Mouse (Mus musculus) lung, embryonic 15.5 days (tissue): ENCODE data around the gene Ephb6. TPM values are rescaled to one million over a fixed set of nuclear protein-coding genes. Genes with fewer than 3 reads are reported as not detected.
"Not testable (repeated sequence)": the region's sequence is repeated elsewhere in the genome, so short reads cannot be mapped to it uniquely, and the experiment has no call there.

ENCODE experiments used
- ATAC-seq: fragments of 200-750 bp; cut with Nextera tagmentation; 2 replicates; pipeline ENCODE4 v1.8.0; 2017; ENCODE audit warnings: moderate number of reproducible peaks, borderline replicate concordance; ENCODE audit not compliant: low FRiP score, low TSS enrichment; ENCODE audit errors: extremely low read depth
- H3K27ac ChIP-seq: fragments of 300-500 bp; sonication (generic); 2 replicates; pipeline ENCODE4 v1.5.1; 2015; ENCODE audit warnings: moderate library complexity, mild to moderate bottlenecking, inconsistent platforms
- H3K27me3 ChIP-seq: fragments of 300-500 bp; sonication (generic); 2 replicates; pipeline ENCODE4 v1.6.1; 2015; ENCODE audit warnings: inconsistent platforms
- H3K36me3 ChIP-seq: fragments of 300-500 bp; sonication (generic); 2 replicates; pipeline ENCODE4 v1.6.1; 2015; ENCODE audit warnings: inconsistent platforms
- H3K4me1 ChIP-seq: fragments of 300-500 bp; sonication (generic); 2 replicates; pipeline ENCODE4 v1.6.1; 2015; ENCODE audit warnings: inconsistent platforms
- H3K4me2 ChIP-seq: fragments of 300-500 bp; sonication (generic); 2 replicates; pipeline ENCODE4 v1.6.1; 2015; ENCODE audit warnings: inconsistent platforms, mild to moderate bottlenecking, moderate library complexity
- H3K4me3 ChIP-seq: fragments of 300-500 bp; sonication (generic); 2 replicates; pipeline ENCODE4 v1.5.1; 2015; ENCODE audit warnings: mild to moderate bottlenecking, inconsistent platforms
- H3K9ac ChIP-seq: fragments of 300-500 bp; sonication (generic); 2 replicates; pipeline ENCODE4 v1.6.1; 2015; ENCODE audit warnings: inconsistent platforms
- H3K9me3 ChIP-seq: fragments of 300-500 bp; sonication (generic); 2 replicates; pipeline ENCODE4 v1.6.1; 2016; ENCODE audit warnings: inconsistent platforms
- WGBS: fragments of 180-500 bp; shearing (Covaris S2); methylation state at CpG from one replicate; pipeline ENCODE4 v1.1.7; 2015; 5-methylcytosine and 5-hydroxymethylcytosine counted together
- polyA plus RNA-seq: library from polyadenylated mRNA; unstranded; fragments of >200 nt; fragmentation: Nextera tagmentation; extraction: Ambion mirVana; gene quantifications from 2 replicates; pipeline ENCODE4 v1.2.1, GENCODE M21; 2015

The Ephb6 gene
- polyA plus RNA-seq: 10.4 and 14.5 TPM in 2 replicates

- peak within 1 kb of the TSS; percentile 97 for H3K4me2 ChIP-seq
- peaks cover 9% of the 10 kb centered on the region for H3K4me1 ChIP-seq
- peak; percentile 98 for ATAC-seq
- H3K36me3 ChIP-seq: no peaks in the 10 kb centered on the region
- H3K9me3 ChIP-seq: no peaks in the 10 kb centered on the region
- peak within 1 kb of the TSS; percentile 64 for H3K9ac ChIP-seq
- under 1% methylated on average over 68 of the region's 68 CpGs for WGBS
- H3K27ac ChIP-seq: peak within 1 kb of the TSS; percentile 89
- peak within 1 kb of the TSS; percentile 77 for H3K4me3 ChIP-seq
- H3K27me3 ChIP-seq: no peaks in the 10 kb centered on the region
Measured at GRCm38 (mm10) chr6:41605061-41605793, at the start of gene Ephb6. Gene Ephb6, plus strand, starts transcription at chr6:41605482.

GRCm38 (mm10) chr6:41556389-41556788 lies 48.9 kb upstream of the Ephb6 start:
- H3K9ac ChIP-seq: no peak overlapping the region
- no peaks in the 10 kb centered on the region for H3K36me3 ChIP-seq
- no peak overlapping the region for H3K27ac ChIP-seq
- no peak for ATAC-seq
- no peaks in the 10 kb centered on the region for H3K4me1 ChIP-seq
- H3K4me2 ChIP-seq: no peak overlapping the region
- H3K4me3 ChIP-seq: no peak overlapping the region
- H3K9me3 ChIP-seq: no peaks in the 10 kb centered on the region
- H3K27me3 ChIP-seq: no peaks in the 10 kb centered on the region

GRCm38 (mm10) chr6:41557468-41557867 lies 47.8 kb upstream of the Ephb6 start:
- Histone ChIP-seq H3K27ac (no peak overlapping the region), H3K4me3 (no peak overlapping the region), H3K4me2 (no peak overlapping the region), H3K9me3 (no peaks in the 10 kb centered on the region), H3K27me3 (no peaks in the 10 kb centered on the region), H3K4me1 (no peaks in the 10 kb centered on the region), H3K36me3 (no peaks in the 10 kb centered on the region), H3K9ac (no peak overlapping the region)
- WGBS: 61% methylated on average over 5 of the region's 5 CpGs
- no peak for ATAC-seq

GRCm38 (mm10) chr6:41558271-41558670 lies 47.0 kb upstream of the Ephb6 start:
- H3K4me2 ChIP-seq: no peak overlapping the region
- no peaks in the 10 kb centered on the region for H3K9me3 ChIP-seq
- no peaks in the 10 kb centered on the region for H3K36me3 ChIP-seq
- H3K27ac ChIP-seq: no peak overlapping the region
- no peak for ATAC-seq
- H3K27me3 ChIP-seq: no peaks in the 10 kb centered on the region
- 46% methylated on average over 2 of the region's 2 CpGs for WGBS
- no peaks in the 10 kb centered on the region for H3K4me1 ChIP-seq
- no peak overlapping the region for H3K9ac ChIP-seq
- no peak overlapping the region for H3K4me3 ChIP-seq

- 49% methylated on average over 3 of the region's 3 CpGs for WGBS
- Histone ChIP-seq H3K4me1 (no peaks in the 10 kb centered on the region), H3K4me3 (no peak overlapping the region), H3K27me3 (no peaks in the 10 kb centered on the region), H3K9me3 (no peaks in the 10 kb centered on the region), H3K9ac (no peak overlapping the region), H3K4me2 (no peak overlapping the region), H3K36me3 (no peaks in the 10 kb centered on the region), H3K27ac (no peak overlapping the region)
- no peak for ATAC-seq
Measured at GRCm38 (mm10) chr6:41559331-41559730, 46.0 kb upstream of the Ephb6 start.

GRCm38 (mm10) chr6:41560273-41560672 lies 45.0 kb upstream of the Ephb6 start:
- H3K27me3 ChIP-seq: no peaks in the 10 kb centered on the region
- H3K4me1 ChIP-seq: no peaks in the 10 kb centered on the region
- H3K4me3 ChIP-seq: no peak overlapping the region
- no peak overlapping the region for H3K9ac ChIP-seq
- 82% methylated on average over 2 of the region's 2 CpGs for WGBS
- no peak overlapping the region for H3K27ac ChIP-seq
- ATAC-seq: no peak
- no peak overlapping the region for H3K4me2 ChIP-seq
- H3K9me3 ChIP-seq: no peaks in the 10 kb centered on the region
- H3K36me3 ChIP-seq: no peaks in the 10 kb centered on the region

GRCm38 (mm10) chr6:41562598-41562997 lies 42.7 kb upstream of the Ephb6 start:
- H3K27me3 ChIP-seq: no peaks in the 10 kb centered on the region
- ATAC-seq: no peak
- H3K9ac ChIP-seq: no peak overlapping the region
- 0 out of 2 replicates have a peak overlapping the region, but pooled peaks have one; percentile 14 for H3K4me3 ChIP-seq
- H3K27ac ChIP-seq: no peak overlapping the region
- no peaks in the 10 kb centered on the region for H3K36me3 ChIP-seq
- peak overlapping the region; percentile 21; the same call in 1 of the 2 replicates for H3K4me2 ChIP-seq
- no peaks in the 10 kb centered on the region for H3K9me3 ChIP-seq
- H3K4me1 ChIP-seq: no peaks in the 10 kb centered on the region
- 80% methylated on average over 4 of the region's 4 CpGs for WGBS

GRCm38 (mm10) chr6:41563104-41563951 lies 42.0 kb upstream of the Ephb6 start:
- 62% methylated on average over 5 of the region's 23 CpGs for WGBS
- not testable (repeated sequence) for H3K4me1 ChIP-seq, H3K9me3 ChIP-seq, H3K9ac ChIP-seq, H3K27me3 ChIP-seq, H3K4me3 ChIP-seq, H3K27ac ChIP-seq, H3K4me2 ChIP-seq, ATAC-seq, H3K36me3 ChIP-seq

GRCm38 (mm10) chr6:41565261-41565660 lies 40.0 kb upstream of the Ephb6 start:
- Histone ChIP-seq H3K4me3 (no peak overlapping the region), H3K9ac (no peak overlapping the region), H3K27ac (no peak overlapping the region), H3K27me3 (no peaks in the 10 kb centered on the region), H3K36me3 (no peaks in the 10 kb centered on the region), H3K9me3 (no peaks in the 10 kb centered on the region), H3K4me2 (no peak overlapping the region), H3K4me1 (no peaks in the 10 kb centered on the region)
- WGBS: 78% methylated on average over 1 of the region's 1 CpGs
- ATAC-seq: no peak

- no peaks in the 10 kb centered on the region for H3K27me3 ChIP-seq
- no peak overlapping the region for H3K9ac ChIP-seq
- H3K36me3 ChIP-seq: no peaks in the 10 kb centered on the region
- no peak for ATAC-seq
- no peaks in the 10 kb centered on the region for H3K9me3 ChIP-seq
- H3K4me2 ChIP-seq: no peak overlapping the region
- H3K4me1 ChIP-seq: no peaks in the 10 kb centered on the region
- 81% methylated on average over 4 of the region's 4 CpGs for WGBS
- H3K27ac ChIP-seq: no peak overlapping the region
- H3K4me3 ChIP-seq: no peak overlapping the region
Measured at GRCm38 (mm10) chr6:41566965-41567364, 38.3 kb upstream of the Ephb6 start.

GRCm38 (mm10) chr6:41569078-41569477 lies 36.2 kb upstream of the Ephb6 start:
- 73% methylated on average over 3 of the region's 3 CpGs for WGBS
- no peak for ATAC-seq
- H3K27me3 ChIP-seq: no peaks in the 10 kb centered on the region
- H3K4me2 ChIP-seq: no peak overlapping the region
- no peak overlapping the region for H3K9ac ChIP-seq
- H3K9me3 ChIP-seq: no peaks in the 10 kb centered on the region
- no peaks in the 10 kb centered on the region for H3K4me1 ChIP-seq
- no peak overlapping the region for H3K27ac ChIP-seq
- H3K4me3 ChIP-seq: no peak overlapping the region
- no peaks in the 10 kb centered on the region for H3K36me3 ChIP-seq

GRCm38 (mm10) chr6:41576526-41577097 lies 28.7 kb upstream of the Ephb6 start:
- no peak overlapping the region for H3K4me2 ChIP-seq
- H3K9me3 ChIP-seq: no peaks in the 10 kb centered on the region
- H3K36me3 ChIP-seq: no peaks in the 10 kb centered on the region
- no peaks in the 10 kb centered on the region for H3K27me3 ChIP-seq
- ATAC-seq: no peak
- 32% methylated on average over 5 of the region's 5 CpGs for WGBS
- H3K9ac ChIP-seq: no peak overlapping the region
- peaks cover 4% of the 10 kb centered on the region; the same call in 1 of the 2 replicates for H3K4me1 ChIP-seq
- H3K4me3 ChIP-seq: no peak overlapping the region
- no peak overlapping the region for H3K27ac ChIP-seq
